Mouse (Mus musculus) liver, adult (tissue): ENCODE measurements around the gene Dbp.

Source experiments
- GATA4 ChIP-seq: IDR thresholded peaks from 2 replicates; pipeline ENCODE4 v1.6.1; 2014; ENCODE audit warnings: mild to moderate bottlenecking, low read length; ENCODE audit not compliant: insufficient replicate concordance

The Dbp gene

DNA sequence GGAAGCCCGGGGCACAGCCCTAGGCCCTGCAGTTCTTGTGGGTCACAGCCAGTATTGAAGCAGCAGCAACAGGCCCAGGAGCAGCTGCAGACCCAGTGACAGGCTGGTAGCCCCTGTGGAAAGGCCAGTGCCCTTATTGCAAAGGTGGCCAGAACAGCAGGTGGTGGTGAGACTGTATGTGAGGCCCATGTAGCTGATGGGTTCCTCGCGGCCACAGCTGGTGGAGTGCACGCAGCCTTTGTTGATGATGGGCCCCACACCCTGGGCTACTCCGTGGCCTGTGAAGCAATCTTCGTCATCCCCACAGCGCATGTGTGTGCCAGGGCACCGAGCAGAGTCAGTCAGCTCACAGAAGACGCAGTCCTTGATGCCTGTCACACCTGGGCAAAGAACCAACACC lies 20.3 kb downstream of the Dbp start:
- TF ChIP-seq GATA4 = no peak

- no peak for TF ChIP-seq GATA4
These were observed 20.8 kb downstream of the Dbp start, which contains the start of gene Spaca4 for GRCm38 (mm10) chr7:45725713-45726112. Spaca4 (minus strand) TSS chr7:45725813.

DNA sequence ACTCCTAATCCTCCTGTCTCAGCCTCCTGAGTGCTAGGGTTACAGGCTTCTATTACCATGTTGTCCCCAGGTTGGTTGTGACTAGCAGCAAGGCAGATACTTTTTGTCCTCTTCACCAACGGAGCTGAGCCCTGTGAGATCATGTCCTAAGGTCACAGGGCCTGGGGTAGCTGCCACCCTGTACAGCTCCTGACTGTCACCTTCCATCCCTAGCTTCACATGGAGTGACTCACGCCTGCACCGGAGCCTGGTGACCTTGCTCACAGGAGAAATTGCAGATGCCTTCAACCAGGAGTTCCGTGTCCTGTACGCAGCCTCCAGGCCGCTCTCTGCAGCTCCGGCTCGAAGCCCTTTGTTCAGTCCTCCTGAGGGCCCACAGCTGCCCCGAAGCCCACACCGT lies 21.5 kb downstream of the Dbp start:
- no peak for TF ChIP-seq GATA4

DNA sequence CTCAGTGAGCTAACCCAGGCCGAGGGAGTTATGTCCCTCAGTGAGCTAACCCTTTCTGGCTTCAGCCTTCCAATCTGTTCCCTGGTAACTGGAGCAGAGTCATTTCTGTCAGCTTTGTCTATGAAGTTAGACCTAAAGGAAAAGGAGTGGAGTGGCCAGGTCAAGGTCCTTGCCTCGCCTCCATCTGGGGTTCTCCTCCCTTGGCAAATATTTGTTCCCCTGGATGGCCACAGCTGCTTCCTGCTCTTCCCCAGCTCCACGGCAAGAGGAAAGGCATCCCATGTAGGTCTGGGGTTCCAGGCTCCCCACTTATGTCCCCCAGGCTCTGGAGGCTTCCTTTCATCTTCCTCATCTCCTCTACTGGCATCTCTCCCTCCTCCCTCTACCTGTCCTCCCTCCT lies 22.7 kb downstream of the Dbp start:
- TF ChIP-seq GATA4 = no peak

DNA sequence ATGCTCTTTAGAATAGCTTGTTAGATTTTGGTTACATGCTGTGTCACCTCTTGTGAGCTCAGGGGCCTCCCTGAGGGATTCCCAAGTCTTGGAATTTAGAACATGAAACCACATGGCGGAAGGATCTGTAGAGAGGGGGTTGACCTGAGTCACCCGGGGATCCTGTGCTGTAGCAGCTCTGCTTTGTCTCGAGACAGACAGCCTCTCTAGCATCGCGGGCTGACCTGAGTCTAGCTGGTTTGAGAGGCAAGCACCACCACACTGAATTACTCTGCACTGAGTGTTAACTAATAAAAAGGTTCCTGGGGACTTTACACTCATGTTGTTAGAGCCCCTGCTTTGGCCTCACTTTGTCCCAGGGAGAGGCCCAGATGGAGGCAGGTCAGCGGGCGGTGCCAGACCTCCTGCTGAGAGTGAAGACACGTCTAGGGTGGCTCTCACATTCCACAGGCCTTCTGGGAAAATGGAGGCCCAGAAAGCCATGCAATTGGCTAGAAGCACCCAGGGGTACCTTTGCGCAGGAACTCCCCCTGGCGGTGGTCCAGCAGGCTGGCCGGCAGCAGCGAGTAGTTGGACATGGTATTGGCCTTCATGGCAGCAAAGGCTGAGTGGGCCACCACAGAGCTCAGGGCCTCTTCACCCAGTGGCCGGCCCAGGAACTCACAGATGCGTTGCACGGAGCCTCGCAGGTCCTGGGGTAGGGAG lies 26.0 kb downstream of the Dbp start:
- no peak for TF ChIP-seq GATA4

GRCm38 (mm10) chr7:45733477-45733876 lies 28.6 kb downstream of the Dbp start:
- TF ChIP-seq GATA4 = no peak

DNA sequence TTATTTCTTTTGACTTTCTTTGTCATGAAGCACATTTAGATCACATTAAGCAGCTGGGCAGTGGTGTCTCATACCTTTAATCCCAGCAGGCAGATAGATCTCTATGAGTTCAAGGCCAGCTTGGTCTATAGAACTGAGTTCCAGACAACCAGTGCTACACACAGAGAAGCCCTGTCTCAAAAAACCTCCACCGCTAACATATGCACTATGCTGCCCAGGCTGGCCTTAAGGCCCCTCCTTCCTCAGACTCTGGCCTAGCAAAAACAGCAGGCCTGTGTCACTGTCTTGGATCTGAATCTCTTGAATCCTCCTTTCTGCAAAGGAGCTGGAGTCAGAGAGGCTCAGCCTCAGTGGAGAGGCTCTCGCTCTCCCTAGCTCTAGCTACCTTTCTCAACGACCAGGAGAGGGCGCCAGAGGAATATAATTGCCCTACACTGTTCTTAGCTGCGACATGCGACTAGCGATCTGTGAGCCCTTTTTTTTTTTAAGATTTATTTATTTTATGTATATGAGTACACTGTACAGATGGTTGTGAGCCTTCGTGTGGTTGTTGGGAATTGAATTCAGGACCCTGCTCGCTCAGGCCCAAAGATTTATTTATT lies 34.4 kb downstream of the Dbp start:
- no peak for TF ChIP-seq GATA4

DNA sequence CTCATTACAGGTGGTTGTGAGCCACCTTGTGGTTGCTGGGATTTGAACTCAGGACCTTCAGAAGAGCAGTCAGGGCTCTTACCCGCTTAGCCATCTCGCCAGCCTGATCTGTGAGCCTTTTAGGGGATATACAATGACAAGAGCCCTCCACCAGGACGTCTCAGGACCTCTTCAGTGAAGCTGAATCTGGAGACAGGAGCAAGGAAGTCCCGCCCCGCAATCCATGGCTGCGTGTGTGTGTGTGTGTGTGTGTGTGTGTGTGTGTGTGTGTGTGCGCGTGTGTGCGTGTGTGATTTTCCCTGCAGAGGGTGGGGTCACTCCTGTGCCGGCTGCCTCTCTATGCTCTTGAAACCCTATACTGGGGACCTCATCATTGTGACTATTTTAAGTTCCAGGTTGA lies 34.9 kb downstream of the Dbp start:
- no peak for TF ChIP-seq GATA4

DNA sequence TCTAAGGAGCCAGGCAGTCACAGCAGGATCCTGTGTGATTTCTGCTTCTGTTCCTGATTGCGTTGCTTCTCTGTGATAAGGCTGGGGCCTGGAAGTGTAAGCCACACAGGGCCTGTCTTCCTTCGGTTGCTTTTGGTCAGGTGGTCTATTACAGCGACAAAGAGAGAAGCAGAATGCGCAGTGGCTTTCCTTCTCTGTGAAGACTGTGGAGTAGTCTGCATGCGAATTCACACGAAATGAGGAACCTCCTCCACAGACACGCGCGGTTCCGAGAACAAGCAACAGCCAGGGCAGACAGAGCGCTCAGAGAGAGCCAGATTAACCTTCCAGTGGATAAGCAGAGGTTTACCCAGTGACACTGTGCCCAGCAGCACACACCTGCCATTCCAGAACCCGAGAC lies 36.4 kb downstream of the Dbp start:
- TF ChIP-seq GATA4 = no peak

DNA sequence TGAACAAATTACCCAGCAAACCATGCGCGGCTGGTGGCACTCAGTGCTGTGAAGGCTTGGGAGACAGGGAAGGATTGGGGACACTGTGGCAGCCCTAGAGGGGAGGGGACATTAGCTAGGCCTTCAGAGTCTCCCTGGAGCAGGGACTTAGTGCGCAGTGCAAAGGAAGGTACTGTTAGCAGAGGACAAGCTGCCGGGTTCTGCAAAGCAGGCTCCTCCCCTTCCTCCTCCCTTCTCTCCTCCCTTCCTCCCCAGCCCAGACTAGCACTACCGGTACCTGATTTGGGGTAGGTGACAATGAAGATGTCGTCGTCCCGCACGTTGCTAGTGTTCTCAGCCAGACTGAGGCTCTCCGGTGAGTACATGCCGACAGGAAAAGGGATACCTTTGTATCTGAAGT lies 36.9 kb downstream of the Dbp start:
- TF ChIP-seq GATA4 = no peak

DNA sequence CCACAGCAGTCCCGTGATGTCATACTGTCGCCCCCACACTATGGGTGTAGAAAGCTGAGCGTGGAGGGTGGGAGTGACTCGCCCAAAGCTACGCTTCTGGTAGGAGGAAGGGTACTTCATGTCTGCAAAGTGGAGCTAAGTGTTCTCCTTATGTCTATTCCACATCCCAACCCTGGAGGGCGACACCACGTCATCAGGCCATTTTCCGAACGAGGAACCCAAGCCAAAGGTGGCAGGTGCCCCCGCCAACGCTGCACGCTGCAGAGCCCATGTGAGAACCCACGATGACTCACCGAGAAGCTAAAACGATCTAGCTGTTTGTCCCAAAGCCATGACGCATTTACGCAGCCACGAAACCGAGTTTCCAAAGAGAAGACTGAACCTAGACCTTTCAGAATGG lies 37.5 kb downstream of the Dbp start:
- TF ChIP-seq GATA4 = no peak

- TF ChIP-seq GATA4 = no peak
These were observed 39.5 kb downstream of the Dbp start for GRCm38 (mm10) chr7:45744387-45744786.

DNA sequence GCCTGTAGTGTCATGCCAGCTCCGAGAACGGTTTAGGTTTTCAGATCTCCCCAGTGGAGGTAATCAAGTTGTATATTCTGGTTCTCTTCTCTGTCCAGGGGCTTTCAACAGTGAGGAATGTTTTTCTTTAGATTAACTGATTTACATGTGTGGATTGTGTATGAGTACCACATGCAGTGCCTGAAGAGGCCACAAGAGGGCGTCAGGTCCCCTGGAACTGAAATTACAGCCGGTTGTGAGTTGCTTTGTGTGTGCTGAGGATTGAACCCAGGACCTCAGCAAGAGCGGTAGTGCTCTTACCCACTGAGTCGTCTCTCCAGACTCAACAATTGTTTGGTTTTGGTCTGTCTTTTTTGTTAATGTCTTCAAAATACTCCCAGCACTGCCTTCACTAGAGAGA lies 41.6 kb downstream of the Dbp start:
- no peak for TF ChIP-seq GATA4

DNA sequence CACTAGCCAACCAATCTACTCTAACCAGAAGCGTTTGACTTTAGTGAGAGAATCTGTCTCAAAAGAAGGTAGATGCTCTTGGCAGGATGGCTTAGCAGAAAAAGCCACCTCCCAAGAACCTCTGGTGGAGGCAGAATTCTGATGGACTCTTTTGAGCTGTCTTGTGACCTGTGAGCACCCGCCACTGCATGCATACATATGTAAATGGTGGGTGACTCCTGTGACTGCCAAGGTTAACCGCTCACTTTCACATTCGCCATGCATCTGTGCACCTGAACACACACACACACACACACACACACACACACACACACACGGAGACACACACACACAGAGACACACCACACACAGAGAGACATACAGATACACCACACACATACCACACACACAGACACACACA lies 42.6 kb downstream of the Dbp start:
- no peak for TF ChIP-seq GATA4

DNA sequence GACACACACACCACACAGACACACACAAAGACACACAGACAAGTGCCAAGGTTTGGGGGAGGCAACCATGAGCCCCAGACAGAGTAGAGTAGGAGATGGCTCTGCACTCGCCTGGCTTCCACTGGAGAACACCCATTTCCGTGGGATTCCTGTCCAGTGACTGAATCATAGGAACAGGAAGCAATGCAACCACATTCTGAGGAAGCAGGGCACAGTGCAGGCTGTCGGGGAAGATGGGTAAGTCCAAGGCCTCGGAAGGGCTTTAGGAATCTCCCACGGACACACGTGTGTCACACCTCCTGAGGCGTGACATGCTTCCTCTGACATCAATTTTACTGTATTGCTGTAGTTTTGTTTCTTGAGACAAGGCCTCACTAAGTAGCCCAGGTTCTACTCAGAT lies 43.2 kb downstream of the Dbp start:
- TF ChIP-seq GATA4 = no peak

DNA sequence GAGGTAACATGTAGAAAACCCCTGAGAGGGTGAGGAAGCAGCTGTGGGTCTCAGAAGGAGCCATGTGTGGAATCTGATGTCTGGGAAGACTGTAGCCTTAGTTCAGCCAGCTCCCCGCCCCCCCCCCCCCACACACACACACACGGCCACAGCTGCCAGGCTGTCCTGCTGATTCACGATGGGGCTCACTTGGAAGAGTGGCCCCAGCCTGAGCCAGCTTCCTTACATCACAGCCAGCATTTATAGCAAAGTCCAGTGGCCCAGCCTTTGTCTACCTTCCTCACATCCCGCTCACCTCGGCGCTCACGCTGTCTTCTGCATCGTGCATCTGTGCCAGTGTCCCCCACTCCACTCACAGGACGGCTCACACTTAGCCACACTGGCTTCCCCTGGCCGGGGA lies 44.5 kb downstream of the Dbp start:
- no peak for TF ChIP-seq GATA4

- TF ChIP-seq GATA4 = no peak
These were observed 45.3 kb downstream of the Dbp start for GRCm38 (mm10) chr7:45750162-45750561.
